Mouse (Mus musculus): ENCODE data around the gene Lrba. TPM values are rescaled to one million over a fixed set of nuclear protein-coding genes. Genes with fewer than 3 reads are reported as not detected.
A peak's percentile ranks its signal among the peaks of the same experiment; 100 is the strongest.

Lrba gene
- polyA plus RNA-seq, 1 experiment from 2014 or later: 2.8 TPM

GRCm38 (mm10) chr3:86204608-86205358 is 19.7 kb upstream of the Lrba start:
- Histone ChIP-seq H3K4me2 (ENCODE audit: low read depth, low read length) (no peak overlapping the region), H3K4me1 (ENCODE audit: control insufficient read depth, low read depth, low read length) (no peaks in the 10 kb centered on the region), H3K9me3 (replicated peaks; ENCODE audit: control insufficient read depth, low read length) (no peaks in the 10 kb centered on the region), H3K36me3 (ENCODE audit: control insufficient read depth, insufficient read depth) (no peaks in the 10 kb centered on the region), H3K27me3 (ENCODE audit: control insufficient read depth, insufficient read depth, low read depth, low read length) (no peaks in the 10 kb centered on the region), H3K4me3 (ENCODE audit: low read depth, low read length) (no peak overlapping the region), H3K27ac (ENCODE audit: low read length) (no peak overlapping the region), H3K9ac (ENCODE audit: low read depth, low read length) (no peak overlapping the region)
- no peak for ATAC-seq (ENCODE audit: low read depth)
- WGBS (ENCODE audit: insufficient replicate concordance): 65% methylated on average over 6 of the region's 6 CpGs

- WGBS (ENCODE audit: insufficient replicate concordance): 42% methylated on average over 2 of the region's 2 CpGs
- Histone ChIP-seq H3K4me3 (ENCODE audit: low read depth, low read length) (no peak overlapping the region), H3K4me1 (ENCODE audit: control insufficient read depth, low read depth, low read length) (no peaks in the 10 kb centered on the region), H3K27me3 (ENCODE audit: control insufficient read depth, insufficient read depth, low read depth, low read length) (no peaks in the 10 kb centered on the region), H3K27ac (ENCODE audit: low read length) (no peak overlapping the region), H3K4me2 (ENCODE audit: low read depth, low read length) (no peak overlapping the region), H3K9ac (ENCODE audit: low read depth, low read length) (no peak overlapping the region), H3K36me3 (ENCODE audit: control insufficient read depth, insufficient read depth) (no peaks in the 10 kb centered on the region), H3K9me3 (replicated peaks; ENCODE audit: control insufficient read depth, low read length) (no peaks in the 10 kb centered on the region)
- no peak for ATAC-seq (ENCODE audit: low read depth)
Observed at GRCm38 (mm10) chr3:86206556-86206955, 17.9 kb upstream of the Lrba start.

GRCm38 (mm10) chr3:86210267-86210939 is 14.1 kb upstream of the Lrba start:
- Histone ChIP-seq H3K27ac (ENCODE audit: low read length) (no peak overlapping the region), H3K9ac (ENCODE audit: low read depth, low read length) (no peak overlapping the region), H3K4me2 (ENCODE audit: low read depth, low read length) (no peak overlapping the region), H3K9me3 (replicated peaks; ENCODE audit: control insufficient read depth, low read length) (no peaks in the 10 kb centered on the region), H3K36me3 (ENCODE audit: control insufficient read depth, insufficient read depth) (no peaks in the 10 kb centered on the region), H3K27me3 (ENCODE audit: control insufficient read depth, insufficient read depth, low read depth, low read length) (no peaks in the 10 kb centered on the region), H3K4me3 (ENCODE audit: low read depth, low read length) (no peak overlapping the region), H3K4me1 (ENCODE audit: control insufficient read depth, low read depth, low read length) (no peaks in the 10 kb centered on the region)
- 47% methylated on average over 10 of the region's 10 CpGs for WGBS (ENCODE audit: insufficient replicate concordance)
- ATAC-seq (ENCODE audit: low read depth): no peak

DNA sequence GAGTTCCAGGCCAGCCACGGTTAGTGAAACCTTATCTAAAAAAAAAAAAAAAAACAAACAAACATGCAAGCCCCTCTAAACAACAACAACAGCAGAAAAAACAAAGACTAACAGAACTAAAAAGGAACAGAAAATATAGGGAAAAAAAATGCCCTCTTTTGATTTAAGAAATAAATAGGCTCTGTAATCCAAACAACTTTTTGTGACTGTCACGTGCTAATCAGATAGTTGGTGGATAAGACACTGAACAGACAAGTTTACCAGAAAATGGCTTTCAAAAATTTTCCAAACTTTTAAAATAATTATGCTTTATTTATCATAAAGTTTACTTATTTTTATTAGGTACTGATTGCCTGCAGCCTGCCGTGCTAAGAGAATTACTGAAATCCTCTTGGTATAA is 13.5 kb upstream of the Lrba start:
- H3K9me3 ChIP-seq (replicated peaks; ENCODE audit: control insufficient read depth, low read length): no peaks in the 10 kb centered on the region
- no peaks in the 10 kb centered on the region for H3K36me3 ChIP-seq (ENCODE audit: control insufficient read depth, insufficient read depth)
- H3K9ac ChIP-seq (ENCODE audit: low read depth, low read length): no peak overlapping the region
- no peak for ATAC-seq (ENCODE audit: low read depth)
- 51% methylated on average over 3 of the region's 3 CpGs for WGBS (ENCODE audit: insufficient replicate concordance)
- H3K27me3 ChIP-seq (ENCODE audit: control insufficient read depth, insufficient read depth, low read depth, low read length): no peaks in the 10 kb centered on the region
- H3K4me3 ChIP-seq (ENCODE audit: low read depth, low read length): no peak overlapping the region
- no peak overlapping the region for H3K27ac ChIP-seq (ENCODE audit: low read length)
- H3K4me1 ChIP-seq (ENCODE audit: control insufficient read depth, low read depth, low read length): no peaks in the 10 kb centered on the region
- H3K4me2 ChIP-seq (ENCODE audit: low read depth, low read length): no peak overlapping the region

- Histone ChIP-seq H3K9ac (ENCODE audit: low read depth, low read length) (no peak overlapping the region), H3K4me2 (ENCODE audit: low read depth, low read length) (no peak overlapping the region), H3K27ac (ENCODE audit: low read length) (no peak overlapping the region), H3K4me3 (ENCODE audit: low read depth, low read length) (no peak overlapping the region), H3K4me1 (ENCODE audit: control insufficient read depth, low read depth, low read length) (no peaks in the 10 kb centered on the region), H3K36me3 (ENCODE audit: control insufficient read depth, insufficient read depth) (no peaks in the 10 kb centered on the region), H3K27me3 (ENCODE audit: control insufficient read depth, insufficient read depth, low read depth, low read length) (no peaks in the 10 kb centered on the region), H3K9me3 (replicated peaks; ENCODE audit: control insufficient read depth, low read length) (no peaks in the 10 kb centered on the region)
- no peak for ATAC-seq (ENCODE audit: low read depth)
- WGBS (ENCODE audit: insufficient replicate concordance): 60% methylated on average over 4 of the region's 4 CpGs
Observed at GRCm38 (mm10) chr3:86214248-86214647, 10.2 kb upstream of the Lrba start.

GRCm38 (mm10) chr3:86223634-86224313 is 706 bp upstream of the Lrba start:
- H3K27me3 ChIP-seq (ENCODE audit: control insufficient read depth, insufficient read depth, low read depth, low read length): no peaks in the 10 kb centered on the region
- peak overlapping the region; percentile 98 for H3K4me3 ChIP-seq (ENCODE audit: low read depth, low read length)
- H3K9ac ChIP-seq (ENCODE audit: low read depth, low read length): peak overlapping the region; percentile 98
- H3K4me1 ChIP-seq (ENCODE audit: control insufficient read depth, low read depth, low read length): peaks cover 8% of the 10 kb centered on the region
- WGBS (ENCODE audit: insufficient replicate concordance): under 1% methylated on average over 75 of the region's 79 CpGs
- peak overlapping the region; percentile 99 for H3K4me2 ChIP-seq (ENCODE audit: low read depth, low read length)
- H3K27ac ChIP-seq (ENCODE audit: low read length): peak overlapping the region; percentile 94
- no peaks in the 10 kb centered on the region for H3K36me3 ChIP-seq (ENCODE audit: control insufficient read depth, insufficient read depth)
- ATAC-seq (ENCODE audit: low read depth): peak; percentile 94
- H3K9me3 ChIP-seq (replicated peaks; ENCODE audit: control insufficient read depth, low read length): no peaks in the 10 kb centered on the region

- under 1% methylated on average over 28 of the region's 28 CpGs for WGBS (ENCODE audit: insufficient replicate concordance)
- Histone ChIP-seq H3K9me3 (replicated peaks; ENCODE audit: control insufficient read depth, low read length) (no peaks in the 10 kb centered on the region), H3K36me3 (ENCODE audit: control insufficient read depth, insufficient read depth) (no peaks in the 10 kb centered on the region), H3K27ac (ENCODE audit: low read length) (peak overlapping the region; percentile 94), H3K27me3 (ENCODE audit: control insufficient read depth, insufficient read depth, low read depth, low read length) (no peaks in the 10 kb centered on the region), H3K4me2 (ENCODE audit: low read depth, low read length) (peak overlapping the region; percentile 99), H3K9ac (ENCODE audit: low read depth, low read length) (peak overlapping the region; percentile 98), H3K4me1 (ENCODE audit: control insufficient read depth, low read depth, low read length) (peaks cover 8% of the 10 kb centered on the region), H3K4me3 (ENCODE audit: low read depth, low read length) (peak overlapping the region; percentile 98)
- ATAC-seq (ENCODE audit: low read depth): no peak
Observed at GRCm38 (mm10) chr3:86224314-86224563, 241 bp upstream of the Lrba start.

DNA sequence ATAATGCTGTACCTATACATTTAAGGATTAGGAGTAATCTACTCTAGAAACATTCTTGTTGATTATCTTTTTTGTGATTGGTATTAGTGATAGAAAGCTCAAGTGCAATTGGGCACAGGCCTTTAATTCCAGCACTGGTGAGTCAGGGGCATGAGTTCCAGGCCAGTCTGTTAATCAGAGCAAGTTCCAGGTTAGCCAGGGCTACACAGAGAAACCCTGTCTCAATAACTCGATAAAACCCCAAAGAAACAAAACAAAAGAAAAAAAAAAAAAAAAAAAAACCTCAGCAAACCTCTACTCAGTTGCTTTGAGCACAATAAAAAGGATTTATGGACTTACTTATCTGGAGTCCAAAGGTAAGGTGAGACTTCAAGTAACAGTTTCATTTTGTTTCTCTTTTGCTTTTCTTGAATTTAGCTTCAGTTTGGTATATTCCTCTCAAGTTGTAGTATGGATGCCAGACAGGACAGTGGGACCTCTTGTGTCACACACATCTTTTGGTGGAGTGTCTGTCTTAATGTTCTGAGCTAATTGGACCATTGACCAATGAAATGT is 7.1 kb downstream of the Lrba start:
- Histone ChIP-seq H3K9me3 (replicated peaks; ENCODE audit: control insufficient read depth, low read length) (no peaks in the 10 kb centered on the region), H3K4me1 (ENCODE audit: control insufficient read depth, low read depth, low read length) (peaks cover 5% of the 10 kb centered on the region), H3K27ac (ENCODE audit: low read length) (no peak overlapping the region), H3K4me3 (ENCODE audit: low read depth, low read length) (no peak overlapping the region), H3K27me3 (ENCODE audit: control insufficient read depth, insufficient read depth, low read depth, low read length) (no peaks in the 10 kb centered on the region), H3K9ac (ENCODE audit: low read depth, low read length) (no peak overlapping the region), H3K4me2 (ENCODE audit: low read depth, low read length) (no peak overlapping the region), H3K36me3 (ENCODE audit: control insufficient read depth, insufficient read depth) (no peaks in the 10 kb centered on the region)
- WGBS (ENCODE audit: insufficient replicate concordance): 48% methylated on average over 1 of the region's 1 CpGs
- ATAC-seq (ENCODE audit: low read depth): no peak

DNA sequence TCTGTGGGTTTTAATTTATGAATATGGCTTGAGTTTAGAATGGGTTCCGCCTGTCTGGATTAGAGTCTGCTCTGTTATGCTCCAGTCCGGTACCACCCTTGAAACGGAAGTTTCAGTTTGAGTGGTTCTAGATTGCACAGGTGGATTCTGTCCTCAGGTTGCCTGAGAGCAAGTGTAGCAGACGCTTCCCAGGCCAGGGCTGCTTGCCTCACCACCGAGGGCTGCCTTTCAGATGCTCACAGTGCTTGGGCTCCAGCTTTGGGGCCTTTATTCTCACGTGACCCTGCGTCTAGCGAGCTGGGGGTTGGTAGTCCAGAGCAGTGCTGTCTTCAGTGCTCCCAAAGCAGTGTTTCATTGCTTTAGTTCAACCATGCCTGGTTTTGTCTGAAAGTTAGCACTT is 22.7 kb downstream of the Lrba start:
- Histone ChIP-seq H3K4me3 (ENCODE audit: low read depth, low read length) (no peak overlapping the region), H3K36me3 (ENCODE audit: control insufficient read depth, insufficient read depth) (no peaks in the 10 kb centered on the region), H3K27ac (ENCODE audit: low read length) (no peak overlapping the region), H3K9me3 (replicated peaks; ENCODE audit: control insufficient read depth, low read length) (no peaks in the 10 kb centered on the region; the same call in 1 of the 2 replicates), H3K4me1 (ENCODE audit: control insufficient read depth, low read depth, low read length) (peaks cover 6% of the 10 kb centered on the region), H3K9ac (ENCODE audit: low read depth, low read length) (no peak overlapping the region), H3K27me3 (ENCODE audit: control insufficient read depth, insufficient read depth, low read depth, low read length) (no peaks in the 10 kb centered on the region), H3K4me2 (ENCODE audit: low read depth, low read length) (no peak overlapping the region)
- ATAC-seq (ENCODE audit: low read depth): no peak
- WGBS (ENCODE audit: insufficient replicate concordance): 79% methylated on average over 8 of the region's 8 CpGs

Data from liver, embryonic 16.5 days (tissue).